Mouse (Mus musculus): ENCODE results near the gene Babam2.

- TF ChIP-seq GATA1 (IDR thresholded peaks at IDR 0.05; ENCODE audit: low read length) (no peak), TAL1 (IDR thresholded peaks at IDR 0.05; ENCODE audit: low read length) (no peak)
Measured at GRCm38 (mm10) chr5:31931637-31932036, 234.2 kb downstream of the Babam2 start.

Measured in erythroblast, embryonic 14.5 days (primary cell).